Mouse (Mus musculus) forebrain, embryonic 11.5 days (tissue): ENCODE measurements at regions not wholly inside any gene's neighbourhood (a gene's known extent, or its start where the extent isn't known, plus 50 kb on each side); places are given as distances from the start of the nearest gene placed in this dataset.

Experiments used
- ATAC-seq: fragments of 200-750 bp; cut with Nextera tagmentation; replicated peaks from 2 replicates; pipeline ENCODE4 v1.8.0; 2017; ENCODE audit warnings: moderate TSS enrichment; ENCODE audit not compliant: low FRiP score
- DNase-seq: peaks from one replicate; pipeline ENCODE4 v3.0.0-alpha.2; 2017; ENCODE audit warnings: low spot score
- H3K27ac ChIP-seq: fragments of 300-500 bp; sonication (generic); 2 replicates; pipeline ENCODE4 v1.5.1; 2014; ENCODE audit warnings: low read depth, low read length
- H3K27me3 ChIP-seq: fragments of 300-500 bp; sonication (generic); 2 replicates; pipeline ENCODE4 v1.6.1; 2014; ENCODE audit warnings: mild to moderate bottlenecking, low read length, mixed read lengths; ENCODE audit not compliant: control insufficient read depth, insufficient read depth
- H3K36me3 ChIP-seq: fragments of 300-500 bp; sonication (generic); 2 replicates; pipeline ENCODE4 v1.6.1; 2014; ENCODE audit warnings: mild to moderate bottlenecking, low read length, moderate library complexity, mixed read lengths; ENCODE audit not compliant: control insufficient read depth, insufficient read depth
- H3K4me1 ChIP-seq: fragments of 300-500 bp; sonication (generic); replicated peaks from 2 replicates; pipeline ENCODE4 v1.6.1; 2014; ENCODE audit warnings: low read length, mixed read lengths; ENCODE audit not compliant: control insufficient read depth, insufficient read depth
- H3K4me2 ChIP-seq: fragments of 300-500 bp; sonication (generic); 2 replicates; pipeline ENCODE4 v1.6.1; 2014; ENCODE audit warnings: low read depth, mild to moderate bottlenecking, low read length, moderate library complexity, mixed read lengths; ENCODE audit not compliant: severe bottlenecking
- H3K4me3 ChIP-seq: fragments of 300-500 bp; sonication (generic); 2 replicates; pipeline ENCODE4 v1.5.1; 2014; ENCODE audit warnings: low read depth, low read length
- H3K9ac ChIP-seq: fragments of 300-500 bp; sonication (generic); 2 replicates; pipeline ENCODE4 v1.6.1; 2014; ENCODE audit warnings: low read length
- H3K9me3 ChIP-seq: fragments of 300-500 bp; sonication (generic); 2 replicates; pipeline ENCODE4 v1.6.1; 2016; ENCODE audit warnings: low read length, mixed read lengths; ENCODE audit not compliant: control insufficient read depth
- WGBS: fragments of 180-500 bp; shearing (Covaris S2); extraction: QIAGEN DNeasy Blood & Tissue Kit; methylation state at CpG from one replicate; pipeline ENCODE4 v1.1.7; 2014; 5-methylcytosine and 5-hydroxymethylcytosine counted together

DNA sequence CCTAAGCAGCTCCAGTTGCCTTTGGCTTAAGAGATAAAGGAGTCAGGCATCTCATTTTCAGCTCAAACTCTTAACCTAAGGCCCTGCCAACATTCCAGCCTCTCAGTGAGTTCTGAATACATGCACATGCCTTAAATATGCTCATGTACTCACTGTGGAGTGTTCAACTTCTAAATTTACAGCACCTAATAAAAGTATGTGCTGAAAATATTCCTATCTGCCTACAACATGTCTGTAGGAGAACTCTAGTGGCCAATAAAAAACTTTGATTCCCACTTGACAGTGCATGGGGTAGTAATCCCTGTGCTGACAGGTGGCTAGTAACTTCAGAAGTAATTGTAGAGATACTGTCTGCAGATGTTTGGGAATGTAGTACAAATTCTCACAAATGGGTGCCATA is 319.3 kb upstream of the Intu start:
- Histone ChIP-seq H3K9ac (no peak overlapping the region), H3K27me3 (no peaks in the 10 kb centered on the region), H3K36me3 (no peaks in the 10 kb centered on the region), H3K4me1 (no peaks in the 10 kb centered on the region), H3K4me2 (no peak overlapping the region), H3K27ac (no peak overlapping the region), H3K9me3 (no peaks in the 10 kb centered on the region), H3K4me3 (no peak overlapping the region)
- ATAC-seq (no peak), DNase-seq (no peak)

DNA sequence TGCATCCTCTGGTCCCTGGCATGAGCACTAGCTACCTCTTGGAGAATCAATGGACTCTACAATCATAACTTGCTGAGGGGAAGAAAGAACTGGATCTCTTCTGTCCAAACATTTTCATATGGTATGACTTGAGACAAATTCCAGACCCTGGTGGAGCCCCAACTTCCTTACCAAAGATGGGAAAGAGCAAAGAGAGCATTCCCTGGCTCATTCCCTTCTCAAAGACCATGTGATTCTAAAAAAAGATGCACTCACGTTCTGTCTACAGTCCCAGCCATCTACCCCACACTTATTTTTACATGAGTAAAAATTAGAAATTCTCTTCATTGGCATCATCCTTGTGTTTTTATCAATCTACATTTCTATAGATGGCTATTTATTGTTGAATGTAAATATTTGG is 304.3 kb upstream of the Intu start:
- WGBS = 85% methylated on average over 1 of the region's 1 CpGs
- H3K27ac ChIP-seq = no peak overlapping the region
- DNase-seq (no peak), ATAC-seq (no peak)
- H3K27me3 ChIP-seq = no peaks in the 10 kb centered on the region
- no peak overlapping the region for H3K9ac ChIP-seq
- no peaks in the 10 kb centered on the region for H3K36me3 ChIP-seq
- no peak overlapping the region for H3K4me3 ChIP-seq
- H3K9me3 ChIP-seq = no peaks in the 10 kb centered on the region
- H3K4me2 ChIP-seq = no peak overlapping the region
- no peaks in the 10 kb centered on the region for H3K4me1 ChIP-seq

DNA sequence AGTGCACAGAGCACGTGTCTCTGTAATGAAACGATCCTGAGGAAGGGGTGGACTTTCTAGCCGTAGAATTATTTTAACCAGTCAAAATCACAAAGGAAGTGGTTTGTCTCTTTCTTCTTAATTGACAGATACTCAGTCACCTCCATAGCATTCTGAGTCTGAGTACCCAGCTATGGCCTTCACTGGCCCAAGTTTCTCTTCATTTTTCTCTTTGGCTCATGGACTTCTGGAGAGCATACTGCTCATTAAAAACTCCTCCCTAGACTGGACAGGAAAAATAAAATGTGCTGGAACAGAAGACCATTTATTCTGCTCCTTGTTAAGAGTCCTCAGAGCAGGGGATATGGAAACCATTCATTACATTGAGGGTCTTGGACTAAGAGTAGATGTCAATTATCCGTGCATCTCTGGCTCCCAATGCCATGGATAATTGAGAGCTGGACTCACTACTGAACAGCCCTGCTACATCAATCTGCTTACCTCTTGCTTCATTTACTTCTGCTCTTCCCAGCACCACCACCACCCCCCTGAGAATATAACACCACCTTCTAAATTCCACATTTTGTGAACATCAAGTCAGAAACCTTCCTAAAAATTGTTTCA is 287.5 kb upstream of the Intu start:
- no peak overlapping the region for H3K4me3 ChIP-seq
- no peak overlapping the region for H3K9ac ChIP-seq
- 46% methylated on average over 4 of the region's 4 CpGs for WGBS
- H3K27me3 ChIP-seq = no peaks in the 10 kb centered on the region
- no peaks in the 10 kb centered on the region for H3K9me3 ChIP-seq
- H3K4me2 ChIP-seq = no peak overlapping the region
- H3K4me1 ChIP-seq = peaks cover 2% of the 10 kb centered on the region; the same call in 1 of the 2 replicates
- H3K27ac ChIP-seq = no peak overlapping the region
- no peaks in the 10 kb centered on the region for H3K36me3 ChIP-seq
- peak; percentile 67 for ATAC-seq
- DNase-seq = no peak

DNA sequence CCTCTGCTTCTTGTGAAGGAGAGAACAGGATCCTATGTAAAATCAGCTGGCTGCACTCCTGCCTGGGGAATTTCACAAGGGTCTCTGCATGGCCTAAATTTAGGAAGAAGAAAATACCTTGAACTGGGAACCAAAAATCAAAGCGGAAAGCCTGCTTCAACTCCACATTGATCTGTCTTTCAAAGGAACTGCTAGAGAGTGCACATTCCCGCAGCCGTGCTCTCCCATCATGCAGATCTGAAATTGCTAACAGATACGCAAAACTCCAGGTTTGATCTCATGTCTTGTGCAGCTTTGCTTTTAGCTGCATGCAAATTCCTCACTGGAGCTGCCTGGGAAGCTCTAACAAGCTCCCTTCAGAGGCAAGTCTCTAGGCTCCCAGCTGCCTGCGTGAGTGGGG is 276.7 kb upstream of the Intu start:
- Histone ChIP-seq H3K27ac (no peak overlapping the region), H3K4me1 (no peaks in the 10 kb centered on the region), H3K4me3 (no peak overlapping the region), H3K9me3 (no peaks in the 10 kb centered on the region), H3K9ac (no peak overlapping the region), H3K36me3 (no peaks in the 10 kb centered on the region), H3K27me3 (no peaks in the 10 kb centered on the region), H3K4me2 (no peak overlapping the region)
- ATAC-seq (no peak), DNase-seq (no peak)
- 60% methylated on average over 5 of the region's 5 CpGs for WGBS

DNA sequence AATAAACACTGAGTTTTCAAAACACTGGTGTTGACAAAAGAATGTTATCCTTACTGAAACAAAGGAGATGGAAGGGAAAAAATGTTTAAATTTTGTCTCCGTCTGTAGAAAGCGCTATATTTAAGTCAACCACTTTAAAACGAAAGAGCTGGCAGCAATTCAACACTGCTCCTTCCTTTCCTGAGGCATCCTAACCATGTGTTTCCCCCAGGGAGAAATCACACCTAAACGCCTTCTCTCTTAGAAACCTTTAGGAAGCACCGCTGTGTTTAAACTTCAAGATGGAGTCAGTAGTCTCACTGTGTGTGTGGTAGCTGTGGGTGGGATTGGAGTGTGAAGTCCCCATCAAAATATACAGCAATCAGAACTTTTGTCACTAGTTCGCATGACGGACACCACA is 268.6 kb upstream of the Intu start:
- DNase-seq = no peak
- H3K9me3 ChIP-seq = no peaks in the 10 kb centered on the region
- WGBS = 91% methylated on average over 7 of the region's 7 CpGs

DNA sequence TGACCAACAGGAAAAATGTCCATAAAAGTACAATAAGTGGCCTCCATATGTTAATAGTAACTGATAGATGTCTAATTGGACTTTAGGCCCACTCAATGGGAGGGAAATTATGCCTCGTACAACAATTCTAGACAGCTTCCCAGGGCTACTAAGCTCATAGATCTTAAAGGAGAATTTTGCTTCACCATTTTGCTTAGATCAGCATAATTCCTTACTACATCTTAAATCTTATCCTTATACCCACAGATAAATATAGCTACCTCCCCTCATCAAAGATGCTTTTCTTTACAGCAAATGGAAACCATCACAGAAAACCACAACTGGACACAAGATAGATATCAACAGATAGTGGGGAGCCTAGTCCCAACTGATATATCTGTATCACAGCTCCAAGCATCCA is 263.6 kb upstream of the Intu start:
- Histone ChIP-seq H3K9me3 (no peaks in the 10 kb centered on the region), H3K4me3 (no peak overlapping the region), H3K9ac (no peak overlapping the region), H3K4me1 (no peaks in the 10 kb centered on the region), H3K27me3 (no peaks in the 10 kb centered on the region), H3K36me3 (no peaks in the 10 kb centered on the region), H3K27ac (no peak overlapping the region), H3K4me2 (no peak overlapping the region)
- no peak for DNase-seq
- ATAC-seq = no peak
- WGBS = 82% methylated on average over 1 of the region's 1 CpGs

More for the DNA sequence above, 268.6 kb upstream of the Intu start:
- ATAC-seq = no peak
- Histone ChIP-seq H3K36me3 (no peaks in the 10 kb centered on the region), H3K27ac (no peak overlapping the region), H3K27me3 (no peaks in the 10 kb centered on the region), H3K4me3 (no peak overlapping the region), H3K4me2 (no peak overlapping the region), H3K9ac (no peak overlapping the region), H3K4me1 (no peaks in the 10 kb centered on the region)

DNA sequence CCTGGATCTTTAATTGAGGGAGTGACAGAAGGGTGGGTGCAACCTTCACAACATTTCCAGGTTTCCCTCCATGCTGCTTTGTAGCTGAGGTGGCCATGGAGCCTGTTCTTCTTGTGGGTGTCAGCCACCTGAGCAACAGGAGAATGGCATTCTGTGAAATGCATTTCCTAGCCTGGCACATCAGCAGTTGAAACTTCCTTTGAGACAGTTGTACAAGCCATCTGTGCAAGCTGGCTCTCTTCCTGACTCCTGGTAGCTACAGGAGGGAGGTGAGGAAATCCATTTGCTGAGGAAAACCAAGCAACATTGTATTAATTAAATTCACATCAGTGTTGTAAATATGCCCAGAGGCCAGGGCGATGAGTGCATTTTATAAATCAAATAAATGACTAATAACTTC is 248.2 kb upstream of the Intu start:
- Histone ChIP-seq H3K36me3 (no peaks in the 10 kb centered on the region), H3K9ac (no peak overlapping the region), H3K4me1 (no peaks in the 10 kb centered on the region), H3K27me3 (no peaks in the 10 kb centered on the region), H3K4me3 (no peak overlapping the region), H3K4me2 (no peak overlapping the region), H3K27ac (no peak overlapping the region), H3K9me3 (no peaks in the 10 kb centered on the region)
- no peak for ATAC-seq
- no peak for DNase-seq
- WGBS = 90% methylated on average over 1 of the region's 1 CpGs

DNA sequence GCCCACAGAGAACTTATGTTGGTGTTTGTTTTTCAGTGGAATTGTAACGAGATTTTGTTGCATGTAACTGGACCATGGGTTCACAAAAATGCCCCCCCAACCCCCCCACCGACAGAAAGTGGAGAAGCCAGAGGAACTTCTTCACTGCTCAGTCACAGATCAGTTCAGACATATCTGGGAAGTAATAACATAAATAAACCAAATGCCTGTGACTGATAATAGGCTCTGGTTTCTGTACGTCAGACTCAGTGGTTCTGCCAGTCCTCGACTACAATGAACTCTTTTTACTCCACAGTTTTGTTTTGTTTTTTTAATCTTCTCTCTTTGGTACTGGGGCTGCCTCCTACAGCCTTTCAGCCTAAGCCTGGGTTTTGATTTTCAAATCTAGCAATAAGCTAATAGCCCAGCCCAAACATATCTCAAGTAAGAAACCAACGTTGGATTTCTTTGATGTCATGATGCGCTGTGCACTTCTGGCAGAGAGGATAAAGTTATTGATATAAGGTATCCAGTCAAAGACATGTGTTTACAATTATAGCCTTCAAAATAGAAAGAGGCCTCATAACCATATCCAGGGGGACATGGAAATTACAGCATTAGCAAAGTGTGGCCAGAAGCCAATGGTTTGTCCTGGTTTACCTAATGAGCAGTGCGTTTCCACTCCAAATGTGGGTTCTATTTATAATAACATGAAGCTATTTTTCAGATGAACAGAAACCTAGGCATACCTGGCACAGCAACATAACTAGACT is 244.0 kb upstream of the Intu start:
- no peak for ATAC-seq
- 75% methylated on average over 7 of the region's 7 CpGs for WGBS
- Histone ChIP-seq H3K36me3 (no peaks in the 10 kb centered on the region), H3K27me3 (no peaks in the 10 kb centered on the region), H3K4me2 (no peak overlapping the region), H3K9me3 (no peaks in the 10 kb centered on the region), H3K27ac (no peak overlapping the region), H3K4me3 (no peak overlapping the region), H3K4me1 (no peaks in the 10 kb centered on the region), H3K9ac (no peak overlapping the region)
- DNase-seq = no peak

DNA sequence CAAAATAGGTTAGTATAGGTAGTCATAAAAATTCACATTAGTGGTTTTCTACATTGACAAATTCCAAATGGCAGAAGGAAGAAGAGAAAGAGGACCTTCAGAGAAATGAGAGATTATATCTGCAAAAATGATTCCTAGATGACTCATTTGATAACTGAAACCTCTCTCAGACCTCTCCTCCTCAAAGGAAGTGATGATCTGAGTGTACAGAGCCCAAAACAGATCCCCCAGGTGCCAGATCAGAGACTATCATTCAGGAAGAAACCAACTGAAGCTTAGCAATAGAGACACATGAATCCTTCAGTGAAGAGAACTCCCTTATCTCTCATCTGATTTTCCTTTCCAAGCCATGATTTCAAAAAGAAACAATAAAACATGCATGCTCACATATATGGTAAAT is 234.0 kb upstream of the Intu start:
- Histone ChIP-seq H3K9ac (no peak overlapping the region), H3K36me3 (no peaks in the 10 kb centered on the region), H3K27ac (no peak overlapping the region), H3K4me2 (no peak overlapping the region), H3K4me3 (no peak overlapping the region), H3K9me3 (no peaks in the 10 kb centered on the region), H3K4me1 (no peaks in the 10 kb centered on the region), H3K27me3 (no peaks in the 10 kb centered on the region)
- ATAC-seq (no peak), DNase-seq (no peak)
